Mouse (Mus musculus) left cerebral cortex, adult 18-20 months (tissue): ENCODE measurements around the gene Poc1a. TPM values are rescaled to one million over a fixed set of nuclear protein-coding genes. Genes with fewer than 3 reads are reported as not detected.

Source experiments
- DNase-seq, 2 experiments: peaks; one replicate each; pipeline ENCODE4 v3.0.0; 2021 to 2022; ENCODE audit warnings: low spot score in 2 of 2, mixed read lengths in 1 of 2
- total RNA-seq, 2 experiments: library from RNA; stranded (reverse); gene quantifications; 2 replicates each; pipeline ENCODE4 v1.2.3; 2021

Gene Poc1a
- total RNA-seq, 2 experiments from 2014 or later, result 14.8 to 16.1 TPM

GRCm38 (mm10) chr9:106394649-106395602, 114.1 kb downstream of the Poc1a start:
- no peak for DNase-seq

- DNase-seq, result no peak
These were observed 116.9 kb downstream of the Poc1a start for GRCm38 (mm10) chr9:106397733-106398132.

DNA sequence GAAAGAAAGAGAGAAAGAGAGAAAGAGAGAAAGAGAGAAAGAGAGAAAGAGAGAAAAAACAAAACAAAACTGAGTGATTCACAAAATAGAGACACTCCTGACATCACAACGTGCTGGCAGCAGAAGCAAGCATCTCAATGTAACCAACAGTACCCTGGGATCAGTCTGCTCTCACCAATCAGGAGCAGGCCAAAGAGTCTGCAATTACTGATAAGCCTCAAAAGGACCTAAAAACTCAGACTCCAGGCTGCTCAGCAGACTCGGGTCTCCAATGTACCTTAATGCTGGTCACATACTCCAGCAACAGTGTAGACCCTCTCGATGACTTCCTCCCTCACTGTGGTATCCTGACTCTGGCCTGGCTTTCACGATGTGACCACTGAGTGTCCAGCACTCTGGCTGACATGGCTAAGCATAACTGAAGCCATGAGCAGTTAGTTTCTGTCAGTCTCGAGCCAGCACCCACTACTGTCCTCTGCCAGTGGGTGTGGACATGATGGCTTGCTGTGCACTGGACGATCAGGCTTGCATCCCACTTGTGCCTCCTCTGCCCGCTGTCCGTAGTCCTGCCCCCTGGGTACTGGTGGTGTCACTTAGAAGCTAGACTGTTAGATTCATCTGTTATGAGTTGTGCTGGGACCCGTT, 117.9 kb downstream of the Poc1a start:
- DNase-seq, result no peak

GRCm38 (mm10) chr9:106399808-106400207, 118.9 kb downstream of the Poc1a start:
- DNase-seq, result no peak

Other genes with a start within 250 kb of the Poc1a start
- gene Col6a4, start 184.3 kb upstream of the Poc1a start, total RNA-seq, result 1 to 10 TPM in 1 of 2 experiments, under 1 TPM in 1; 0.72 to 1.5 TPM
- 1 to 10 TPM; 3.6 to 3.8 TPM for gene Glyctk, start 122.9 kb upstream of the Poc1a start, total RNA-seq
- 100 to 1,000 TPM; 128 to 136 TPM for gene Wdr82, start 110.1 kb upstream of the Poc1a start, total RNA-seq
- 10 to 100 TPM; 19.0 to 22.3 TPM for gene Ppm1m, start 81.3 kb upstream of the Poc1a start, total RNA-seq
- 10 to 100 TPM; 50.9 to 60.8 TPM for gene Twf2, start 78.0 kb upstream of the Poc1a start, total RNA-seq
- under 1 TPM; 0.91 to 0.95 TPM for gene Tlr9, start 58.5 kb upstream of the Poc1a start, total RNA-seq
- 100 to 1,000 TPM; 135 to 137 TPM for gene Alas1, start 32.4 kb upstream of the Poc1a start, total RNA-seq
- 100 to 1,000 TPM; 106 to 111 TPM for gene Dusp7, start 87.6 kb downstream of the Poc1a start, total RNA-seq
- gene Rpl29, start 148.4 kb downstream of the Poc1a start, total RNA-seq, result 100 to 1,000 TPM; 275 to 295 TPM
- gene Acy1, start 157.3 kb downstream of the Poc1a start, total RNA-seq, result 10 to 100 TPM; 15.6 to 19.4 TPM
- 10 to 100 TPM; 12.5 to 12.7 TPM for gene Abhd14b, start 166.4 kb downstream of the Poc1a start, total RNA-seq
- gene Abhd14a, start 166.6 kb downstream of the Poc1a start, total RNA-seq, result 10 to 100 TPM; 35.3 to 36.5 TPM
- gene Pcbp4, start 172.2 kb downstream of the Poc1a start, total RNA-seq, result 100 to 1,000 TPM; 207 to 212 TPM
- 1 to 10 TPM; 9.0 to 9.6 TPM for gene Gpr62, start 184.9 kb downstream of the Poc1a start, total RNA-seq
- gene Rrp9, start 194.9 kb downstream of the Poc1a start, total RNA-seq, result 10 to 100 TPM; 29.3 to 38.7 TPM
- gene Parp3, start 195.9 kb downstream of the Poc1a start, total RNA-seq, result 1 to 10 TPM; 5.2 to 5.5 TPM
- gene Iqcf1, start 218.9 kb downstream of the Poc1a start, total RNA-seq, result not detected
- gene Iqcf5, start 233.5 kb downstream of the Poc1a start, total RNA-seq, result not detected